Mouse (Mus musculus): ENCODE measurements at regions not wholly inside any gene's neighbourhood (a gene's known extent, or its start where the extent isn't known, plus 50 kb on each side); places are given as distances from the start of the nearest gene placed in this dataset.

DNA sequence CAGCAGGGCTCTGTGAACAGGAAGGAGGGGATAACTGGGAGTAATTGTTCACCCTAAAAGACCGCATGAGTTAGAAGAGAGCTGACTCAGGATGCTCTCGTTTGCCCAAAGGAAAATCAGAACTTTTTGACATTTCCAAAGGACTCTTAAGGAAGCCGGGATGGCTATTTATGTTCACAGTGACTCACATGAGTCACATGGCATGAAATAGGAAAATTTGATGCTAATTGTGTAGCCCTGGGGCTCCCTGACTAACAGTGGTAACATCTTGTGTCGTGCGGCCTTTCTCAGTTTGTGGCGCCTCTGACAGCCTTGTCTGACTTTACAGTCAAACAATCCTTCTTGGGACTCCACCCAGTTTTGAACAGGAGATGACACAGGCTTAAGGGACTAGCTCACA lies 51.9 kb upstream of the Cacna1a start:
- intact Hi-C loops (cut with DNase I), result no loop called here
- peak in 1 of 2 experiments; percentile 10 for DNase-seq (ENCODE audit: low spot score in 2 of 2)

- DNase-seq (ENCODE audit: low spot score in 2 of 2), result peak in 1 of 2 experiments; percentile 21
- intact Hi-C loops (cut with DNase I), result no loop called here
Observed at GRCm38 (mm10) chr8:84334333-84334732, 53.9 kb upstream of the Cacna1a start.

GRCm38 (mm10) chr8:84331562-84331961 lies 56.7 kb upstream of the Cacna1a start:
- intact Hi-C loops (cut with DNase I), result no loop called here
- DNase-seq (ENCODE audit: low spot score in 2 of 2), result no peak

- intact Hi-C loops (cut with DNase I), result no loop called here
Observed at GRCm38 (mm10) chr8:84329535-84329934, 58.7 kb upstream of the Cacna1a start.

DNA sequence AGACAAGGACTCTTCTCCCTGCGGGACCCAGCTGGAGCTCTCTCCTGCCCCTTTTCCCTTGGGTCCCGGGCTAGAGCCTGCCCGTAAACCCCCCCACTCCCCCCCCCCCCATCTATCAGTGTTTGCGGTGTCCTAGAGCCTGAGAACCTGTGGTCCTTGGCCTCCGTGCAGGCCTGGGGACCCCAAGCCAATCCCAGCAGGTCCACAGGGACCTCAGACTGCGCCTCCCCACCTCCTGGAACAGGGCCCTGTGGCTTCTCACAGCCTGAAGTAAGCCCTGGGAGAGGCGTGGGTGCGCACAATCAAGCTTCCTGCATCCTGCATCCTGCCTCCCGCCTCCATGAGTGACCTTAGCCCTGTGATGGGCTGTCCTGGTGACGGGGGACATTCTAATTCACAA lies 52.6 kb upstream of the Ccdc130 start:
- intact Hi-C loops (cut with DNase I), result no loop called here
- DNase-seq (ENCODE audit: low spot score in 2 of 2), result no peak

More at GRCm38 (mm10) chr8:84329535-84329934, 58.7 kb upstream of the Cacna1a start:
- peak; percentile 17 to 19 for DNase-seq (ENCODE audit: low spot score in 2 of 2)

DNA sequence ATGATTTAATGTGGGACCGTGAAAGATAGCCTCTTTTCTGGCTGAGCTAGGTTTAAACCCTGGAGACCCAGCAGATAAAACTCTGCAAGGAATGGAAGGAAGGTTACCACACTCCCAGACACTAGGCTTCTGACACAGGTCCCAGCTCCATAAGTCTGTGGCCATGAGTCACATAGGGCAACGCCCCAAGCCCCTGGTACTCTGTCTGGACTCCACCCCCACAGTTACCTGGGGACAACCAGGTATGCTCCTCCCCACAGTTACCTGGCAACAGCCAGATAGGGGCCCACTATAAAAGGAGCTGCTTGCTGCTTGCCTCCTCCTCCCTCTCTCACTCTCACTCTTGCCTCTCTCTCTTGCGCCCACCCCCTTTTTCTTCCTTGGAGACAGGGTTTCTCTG lies 51.7 kb upstream of the Ccdc130 start:
- DNase-seq (ENCODE audit: low spot score in 2 of 2), result no peak
- intact Hi-C loops (cut with DNase I), result no loop called here
